Mouse (Mus musculus) megakaryocyte-erythroid progenitor cell, adult 5 weeks (primary cell): Measurements from ENCODE around the gene Acrv1. TPM values are rescaled to one million over a fixed set of nuclear protein-coding genes. Genes with fewer than 3 reads are reported as not detected.

Experiments used
- polyA plus RNA-seq: library from polyadenylated mRNA; stranded (reverse); fragments of >175 nt; gene quantifications from 2 replicates; pipeline ENCODE4 v1.2.3, GENCODE M21; 2012

Acrv1 gene
- not detected in 2 replicates for polyA plus RNA-seq

GRCm38 (mm10) chr9:36692920-36693319, at the start of gene Acrv1:
Gene Acrv1 (plus strand): TSS chr9:36693220.

GRCm38 (mm10) chr9:36643276-36643675, 49.7 kb upstream of the Acrv1 start, which contains the start of gene A630095E13Rik:
Gene A630095E13Rik (minus strand): TSS chr9:36643376.

GRCm38 (mm10) chr9:36727034-36727755, 34.2 kb downstream of the Acrv1 start, which contains the start of gene Chek1:
Gene Chek1 (minus strand): TSS chr9:36727065.

Other genes starting within 250 kb of the Acrv1 start
- not detected in 2 replicates for gene Gm9513, start 217.6 kb upstream of the Acrv1 start, polyA plus RNA-seq
- not detected in 2 replicates for gene Gm5615, start 151.3 kb upstream of the Acrv1 start, polyA plus RNA-seq
- not detected in 2 replicates for gene Gm17689, start 110.6 kb upstream of the Acrv1 start, polyA plus RNA-seq
- gene A630095E13Rik, start 49.8 kb upstream of the Acrv1 start, polyA plus RNA-seq = not detected in 2 replicates
- 1.8 and 2.8 TPM in 2 replicates for gene Chek1, start 33.8 kb downstream of the Acrv1 start, polyA plus RNA-seq
- 3.4 and 4.3 TPM in 2 replicates for gene Stt3a, start 74.5 kb downstream of the Acrv1 start, polyA plus RNA-seq
- gene Ei24, start 104.2 kb downstream of the Acrv1 start, polyA plus RNA-seq = 18.7 and 27.6 TPM in 2 replicates
- not detected in 2 replicates for gene Fez1, start 128.6 kb downstream of the Acrv1 start, polyA plus RNA-seq